Mouse (Mus musculus) monocyte, adult 59 days (primary cell): ENCODE measurements around the gene Lipi. TPM values are rescaled to one million over a fixed set of nuclear protein-coding genes. Genes with fewer than 3 reads are reported as not detected.

Experiments
- total RNA-seq, 2 experiments: library from RNA; stranded (reverse); gene quantifications; one replicate each; pipeline ENCODE4 v1.2.4; 2023

Lipi gene
- total RNA-seq = not detected

DNA sequence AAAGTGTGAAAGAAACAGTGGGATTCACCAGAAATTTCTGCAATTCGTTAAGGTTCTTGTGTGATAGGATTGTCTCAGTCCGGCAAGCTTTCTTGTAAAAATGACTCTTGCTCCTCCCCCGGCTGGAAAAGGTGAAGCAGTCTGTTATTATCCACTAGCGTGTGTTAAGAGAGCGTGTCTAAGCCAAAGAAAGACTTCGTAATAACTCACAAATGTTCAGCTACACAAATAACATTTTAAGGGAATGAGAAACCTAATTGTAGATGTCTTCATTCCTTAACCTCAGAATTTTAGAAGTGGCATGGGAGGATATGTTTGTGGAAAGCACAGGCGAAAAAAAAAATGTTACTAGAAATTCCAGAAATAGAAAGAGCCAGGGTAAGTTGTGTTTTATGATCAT, at the start of gene Lipi:
TSS of gene Lipi (minus strand) at position 101 of the 400 bp plus-strand sequence.

DNA sequence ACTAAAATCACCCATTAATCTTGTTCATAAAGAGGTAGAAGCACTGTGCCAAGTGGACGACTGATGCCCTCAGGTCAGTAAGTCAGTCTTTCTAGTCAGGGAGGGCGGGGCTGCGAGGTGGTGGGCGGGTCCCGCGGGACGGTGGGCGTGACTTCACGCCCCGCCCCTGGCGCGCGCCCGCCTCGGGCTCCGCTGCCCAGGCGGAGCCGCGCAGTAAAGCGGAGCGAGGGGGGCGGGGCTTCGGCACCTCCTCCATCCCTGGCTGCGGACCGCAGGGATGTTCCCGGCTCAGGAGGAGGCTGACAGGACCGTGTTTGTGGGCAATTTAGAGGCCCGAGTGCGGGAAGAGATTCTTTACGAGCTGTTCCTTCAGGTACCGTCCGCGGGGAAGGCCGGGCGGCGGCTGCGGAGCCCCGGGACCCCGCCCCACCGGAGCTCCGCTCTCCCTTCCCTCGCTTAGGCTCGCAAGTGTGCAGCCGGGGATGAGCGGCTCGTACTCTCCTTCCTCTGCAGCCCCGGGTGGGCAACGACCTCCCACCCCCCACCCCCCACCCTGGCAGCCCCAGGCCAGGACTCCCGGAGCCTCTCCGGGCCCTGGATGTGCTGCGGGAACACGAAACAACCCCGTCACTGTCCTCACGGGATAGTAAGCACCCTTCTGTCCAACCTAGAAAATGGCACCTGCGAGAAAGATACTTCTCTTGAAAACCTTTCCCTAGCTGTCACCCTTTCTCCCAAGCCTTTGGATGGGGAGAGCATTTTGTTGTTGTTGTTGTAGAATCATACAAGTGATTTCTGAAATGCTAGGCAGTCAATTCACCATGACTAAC, 7.0 kb upstream of the Lipi start, which contains the start of gene Rbm11:
TSS of gene Rbm11 (plus strand) at position 174 of the 830 bp plus-strand sequence.

Other genes starting within 250 kb of the Lipi start
- under 1 TPM in 1 of 2 experiments, not detected in 1; 0.63 TPM for gene Rbm11, start 6.8 kb upstream of the Lipi start, total RNA-seq
- gene Hspa13, start 181.0 kb upstream of the Lipi start, total RNA-seq = 10 to 100 TPM; 32.1 to 34.4 TPM